Mouse (Mus musculus): Measurements from ENCODE around the gene Hbs1l. TPM values are rescaled to one million over a fixed set of nuclear protein-coding genes. Genes with fewer than 3 reads are reported as not detected.

The Hbs1l gene
- polyA plus RNA-seq, 1 experiment from 2014 or later = 88.3 TPM

GRCm38 (mm10) chr10:21294217-21294616, 1.6 kb upstream of the Hbs1l start:
- H3K4me3 ChIP-seq (ENCODE audit: low read depth, low read length) = no peak overlapping the region
- H3K4me2 ChIP-seq (ENCODE audit: low read length) = no peak overlapping the region
- DNase-seq (ENCODE audit: low spot score) (no peak), ATAC-seq (replicated peaks; ENCODE audit: low FRiP score, low TSS enrichment, low read depth) (no peak)
- peaks cover 10% of the 10 kb centered on the region; the same call in 1 of the 2 replicates for H3K4me1 ChIP-seq (replicated peaks; ENCODE audit: control insufficient read depth, insufficient read depth, low read length)
- no peak overlapping the region for H3K9ac ChIP-seq (ENCODE audit: low read length)
- no peaks in the 10 kb centered on the region for H3K27me3 ChIP-seq (replicated peaks; ENCODE audit: control insufficient read depth, insufficient read depth, low read length)
- 92% methylated on average over 2 of the region's 2 CpGs for WGBS
- no peak overlapping the region for H3K27ac ChIP-seq (ENCODE audit: low read depth)
- H3K9me3 ChIP-seq (ENCODE audit: control insufficient read depth, low read length) = no peaks in the 10 kb centered on the region
- peaks cover 3% of the 10 kb centered on the region; the same call in 1 of the 2 replicates for H3K36me3 ChIP-seq (ENCODE audit: control insufficient read depth, insufficient read depth, low read length)

DNA sequence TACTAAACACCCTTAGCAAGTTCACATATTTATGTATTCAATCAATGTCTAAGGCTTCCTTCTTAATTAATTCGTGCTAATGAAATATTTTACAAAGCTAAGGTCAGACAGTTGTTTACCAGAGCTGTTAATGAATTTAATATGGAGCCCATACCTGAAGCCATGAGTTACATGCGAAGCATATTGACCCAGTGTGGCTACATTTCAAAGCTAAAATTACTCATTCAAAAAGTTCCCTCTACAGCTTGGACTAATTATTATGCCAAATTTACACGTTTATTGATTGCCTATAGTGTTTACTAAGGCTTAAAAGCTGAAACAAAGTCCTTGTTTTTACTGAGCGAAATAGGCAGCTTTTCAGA, 401 bp upstream of the Hbs1l start:
- Histone ChIP-seq H3K27ac (ENCODE audit: low read depth) (no peak overlapping the region), H3K27me3 (replicated peaks; ENCODE audit: control insufficient read depth, insufficient read depth, low read length) (no peaks in the 10 kb centered on the region), H3K36me3 (ENCODE audit: control insufficient read depth, insufficient read depth, low read length) (peaks cover 14% of the 10 kb centered on the region), H3K4me1 (replicated peaks; ENCODE audit: control insufficient read depth, insufficient read depth, low read length) (peaks cover 10% of the 10 kb centered on the region; the same call in 1 of the 2 replicates), H3K9ac (ENCODE audit: low read length) (peak overlapping the region; percentile 40), H3K4me2 (ENCODE audit: low read length) (peak overlapping the region; percentile 54), H3K9me3 (ENCODE audit: control insufficient read depth, low read length) (no peaks in the 10 kb centered on the region), H3K4me3 (ENCODE audit: low read depth, low read length) (peak overlapping the region; percentile 85)
- DNase-seq (ENCODE audit: low spot score) (no peak), ATAC-seq (replicated peaks; ENCODE audit: low FRiP score, low TSS enrichment, low read depth) (no peak)
- WGBS = 43% methylated on average over 4 of the region's 4 CpGs

DNA sequence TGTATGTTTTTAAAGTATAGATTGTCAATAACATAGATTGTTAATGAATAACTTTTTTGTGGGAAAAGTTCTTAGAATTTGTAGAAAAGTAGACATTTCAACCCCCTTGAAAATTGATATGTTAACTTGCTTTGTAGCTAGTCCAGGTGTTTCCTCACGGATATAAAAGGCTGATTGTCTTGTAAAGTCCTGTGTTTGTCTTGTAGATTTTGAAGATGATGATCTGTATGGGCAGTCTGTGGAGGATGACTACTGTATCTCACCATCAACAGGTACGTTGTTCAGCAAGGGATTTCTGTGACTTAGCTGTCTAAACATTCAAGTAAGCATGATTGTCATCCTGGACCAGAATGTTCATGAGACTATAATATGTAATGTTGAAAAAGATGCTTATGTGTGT, 3.2 kb downstream of the Hbs1l start:
- no peak overlapping the region for H3K4me2 ChIP-seq (ENCODE audit: low read length)
- no peaks in the 10 kb centered on the region for H3K27me3 ChIP-seq (replicated peaks; ENCODE audit: control insufficient read depth, insufficient read depth, low read length)
- H3K4me1 ChIP-seq (replicated peaks; ENCODE audit: control insufficient read depth, insufficient read depth, low read length) = peaks cover 10% of the 10 kb centered on the region; the same call in 1 of the 2 replicates
- peaks cover 46% of the 10 kb centered on the region for H3K36me3 ChIP-seq (ENCODE audit: control insufficient read depth, insufficient read depth, low read length)
- H3K27ac ChIP-seq (ENCODE audit: low read depth) = no peak overlapping the region
- ATAC-seq (replicated peaks; ENCODE audit: low FRiP score, low TSS enrichment, low read depth) = no peak
- no peaks in the 10 kb centered on the region for H3K9me3 ChIP-seq (ENCODE audit: control insufficient read depth, low read length)
- WGBS = 87% methylated on average over 2 of the region's 2 CpGs
- DNase-seq (ENCODE audit: low spot score) = no peak
- no peak overlapping the region for H3K4me3 ChIP-seq (ENCODE audit: low read depth, low read length)
- no peak overlapping the region for H3K9ac ChIP-seq (ENCODE audit: low read length)

DNA sequence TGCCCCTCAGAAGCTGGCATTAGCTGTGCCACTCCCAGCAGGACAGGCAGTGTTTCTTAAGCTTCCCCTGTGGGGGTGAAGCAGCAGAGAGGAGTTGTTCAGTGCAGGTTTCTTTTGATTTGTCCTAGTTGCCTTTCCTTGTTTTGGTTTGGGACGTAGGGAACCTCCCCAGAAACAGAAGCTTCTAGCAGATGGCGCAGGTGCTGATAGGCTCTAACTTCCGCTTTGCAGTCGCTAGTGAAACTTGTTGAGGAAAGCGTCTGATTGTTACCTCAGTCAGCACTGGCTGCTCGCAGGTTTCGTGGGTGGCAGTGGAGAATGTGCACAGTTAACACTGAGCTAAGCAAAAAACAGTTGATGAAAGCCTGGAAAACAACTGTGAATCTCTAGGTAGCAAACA, 6.0 kb downstream of the Hbs1l start:
- H3K36me3 ChIP-seq (ENCODE audit: control insufficient read depth, insufficient read depth, low read length) = peaks cover 73% of the 10 kb centered on the region
- no peak overlapping the region for H3K4me3 ChIP-seq (ENCODE audit: low read depth, low read length)
- peaks cover 7% of the 10 kb centered on the region; the same call in 1 of the 2 replicates for H3K4me1 ChIP-seq (replicated peaks; ENCODE audit: control insufficient read depth, insufficient read depth, low read length)
- DNase-seq (ENCODE audit: low spot score) = no peak
- WGBS = 88% methylated on average over 7 of the region's 7 CpGs
- H3K9ac ChIP-seq (ENCODE audit: low read length) = no peak overlapping the region
- no peak overlapping the region for H3K4me2 ChIP-seq (ENCODE audit: low read length)
- ATAC-seq (replicated peaks; ENCODE audit: low FRiP score, low TSS enrichment, low read depth) = no peak
- H3K27me3 ChIP-seq (replicated peaks; ENCODE audit: control insufficient read depth, insufficient read depth, low read length) = no peaks in the 10 kb centered on the region
- no peak overlapping the region for H3K27ac ChIP-seq (ENCODE audit: low read depth)
- no peaks in the 10 kb centered on the region for H3K9me3 ChIP-seq (ENCODE audit: control insufficient read depth, low read length)

GRCm38 (mm10) chr10:21304672-21305632, 9.2 kb downstream of the Hbs1l start:
- no peak for DNase-seq (ENCODE audit: low spot score)
- peaks cover 64% of the 10 kb centered on the region for H3K36me3 ChIP-seq (ENCODE audit: control insufficient read depth, insufficient read depth, low read length)

GRCm38 (mm10) chr10:21313732-21314131, 18.0 kb downstream of the Hbs1l start:
- DNase-seq (ENCODE audit: low spot score) = no peak
- Histone ChIP-seq H3K4me3 (ENCODE audit: low read depth, low read length) (no peak overlapping the region), H3K27ac (ENCODE audit: low read depth) (no peak overlapping the region), H3K36me3 (ENCODE audit: control insufficient read depth, insufficient read depth, low read length) (peaks cover 12% of the 10 kb centered on the region; the same call in 1 of the 2 replicates), H3K9ac (ENCODE audit: low read length) (no peak overlapping the region), H3K27me3 (replicated peaks; ENCODE audit: control insufficient read depth, insufficient read depth, low read length) (no peaks in the 10 kb centered on the region), H3K4me1 (replicated peaks; ENCODE audit: control insufficient read depth, insufficient read depth, low read length) (no peaks in the 10 kb centered on the region), H3K4me2 (ENCODE audit: low read length) (no peak overlapping the region), H3K9me3 (ENCODE audit: control insufficient read depth, low read length) (no peaks in the 10 kb centered on the region)
- 85% methylated on average over 4 of the region's 4 CpGs for WGBS
- ATAC-seq (replicated peaks; ENCODE audit: low FRiP score, low TSS enrichment, low read depth) = no peak

More at GRCm38 (mm10) chr10:21304672-21305632, 9.2 kb downstream of the Hbs1l start:
- Histone ChIP-seq H3K27me3 (replicated peaks; ENCODE audit: control insufficient read depth, insufficient read depth, low read length) (no peaks in the 10 kb centered on the region), H3K4me2 (ENCODE audit: low read length) (no peak overlapping the region), H3K4me1 (replicated peaks; ENCODE audit: control insufficient read depth, insufficient read depth, low read length) (no peaks in the 10 kb centered on the region), H3K9ac (ENCODE audit: low read length) (no peak overlapping the region), H3K27ac (ENCODE audit: low read depth) (no peak overlapping the region), H3K9me3 (ENCODE audit: control insufficient read depth, low read length) (no peaks in the 10 kb centered on the region), H3K4me3 (ENCODE audit: low read depth, low read length) (no peak overlapping the region)
- no peak for ATAC-seq (replicated peaks; ENCODE audit: low FRiP score, low TSS enrichment, low read depth)
- WGBS = 61% methylated on average over 11 of the region's 11 CpGs

- H3K4me2 ChIP-seq (ENCODE audit: low read length) = no peak overlapping the region
- H3K4me3 ChIP-seq (ENCODE audit: low read depth, low read length) = no peak overlapping the region
- 85% methylated on average over 1 of the region's 1 CpGs for WGBS
- no peak for ATAC-seq (replicated peaks; ENCODE audit: low FRiP score, low TSS enrichment, low read depth)
- H3K27ac ChIP-seq (ENCODE audit: low read depth) = no peak overlapping the region
- no peak for DNase-seq (ENCODE audit: low spot score)
- H3K36me3 ChIP-seq (ENCODE audit: control insufficient read depth, insufficient read depth, low read length) = peaks cover 12% of the 10 kb centered on the region; the same call in 1 of the 2 replicates
- no peaks in the 10 kb centered on the region for H3K9me3 ChIP-seq (ENCODE audit: control insufficient read depth, low read length)
- no peaks in the 10 kb centered on the region for H3K27me3 ChIP-seq (replicated peaks; ENCODE audit: control insufficient read depth, insufficient read depth, low read length)
- H3K9ac ChIP-seq (ENCODE audit: low read length) = no peak overlapping the region
- H3K4me1 ChIP-seq (replicated peaks; ENCODE audit: control insufficient read depth, insufficient read depth, low read length) = no peaks in the 10 kb centered on the region
Observed at GRCm38 (mm10) chr10:21316123-21316522, 20.3 kb downstream of the Hbs1l start.

GRCm38 (mm10) chr10:21318250-21318649, 22.5 kb downstream of the Hbs1l start:
- Histone ChIP-seq H3K4me3 (ENCODE audit: low read depth, low read length) (no peak overlapping the region), H3K27me3 (replicated peaks; ENCODE audit: control insufficient read depth, insufficient read depth, low read length) (no peaks in the 10 kb centered on the region), H3K4me1 (replicated peaks; ENCODE audit: control insufficient read depth, insufficient read depth, low read length) (no peaks in the 10 kb centered on the region), H3K4me2 (ENCODE audit: low read length) (no peak overlapping the region), H3K9ac (ENCODE audit: low read length) (no peak overlapping the region), H3K27ac (ENCODE audit: low read depth) (no peak overlapping the region), H3K9me3 (ENCODE audit: control insufficient read depth, low read length) (no peaks in the 10 kb centered on the region), H3K36me3 (ENCODE audit: control insufficient read depth, insufficient read depth, low read length) (peaks cover 12% of the 10 kb centered on the region; the same call in 1 of the 2 replicates)
- ATAC-seq (replicated peaks; ENCODE audit: low FRiP score, low TSS enrichment, low read depth) (no peak), DNase-seq (ENCODE audit: low spot score) (no peak)
- WGBS = 93% methylated on average over 4 of the region's 4 CpGs
